Mouse (Mus musculus): Measurements from ENCODE around the gene Chic2.

Gene Chic2

DNA sequence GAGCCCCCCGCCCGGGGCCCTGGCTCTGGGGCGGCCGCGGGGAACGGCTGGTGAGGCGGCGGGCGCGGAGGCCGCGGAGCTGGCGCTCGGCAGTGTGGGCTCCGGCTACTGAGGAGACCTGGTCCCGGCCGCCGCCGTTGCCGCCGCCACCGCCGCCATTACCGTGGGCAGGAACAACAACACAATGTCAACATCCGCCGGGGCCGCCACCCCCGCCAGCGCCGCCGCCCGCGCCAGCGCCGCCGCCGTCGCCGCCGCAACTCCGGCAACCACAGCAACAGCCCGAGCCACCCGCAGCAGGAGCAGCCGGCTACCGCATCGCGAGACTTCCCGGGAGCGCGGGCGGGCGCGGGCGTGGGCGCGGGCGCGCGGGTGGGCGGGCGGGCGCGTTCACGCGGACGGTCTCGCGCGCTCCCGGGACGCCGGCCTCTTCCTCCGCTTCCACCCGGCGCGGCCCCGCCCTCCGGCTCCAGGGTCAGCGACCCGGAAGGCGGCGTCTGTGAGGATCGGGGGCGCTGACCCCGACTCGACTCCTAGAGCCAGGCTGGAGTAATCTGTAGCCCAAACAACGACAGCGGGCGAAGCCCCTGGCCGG, at the start of gene Chic2:
Gene Chic2 (minus strand): TSS at position 465 of the 595 bp plus-strand sequence.
- DNase-seq (ENCODE audit: low read depth, low spot score): peak; percentile 87

DNA sequence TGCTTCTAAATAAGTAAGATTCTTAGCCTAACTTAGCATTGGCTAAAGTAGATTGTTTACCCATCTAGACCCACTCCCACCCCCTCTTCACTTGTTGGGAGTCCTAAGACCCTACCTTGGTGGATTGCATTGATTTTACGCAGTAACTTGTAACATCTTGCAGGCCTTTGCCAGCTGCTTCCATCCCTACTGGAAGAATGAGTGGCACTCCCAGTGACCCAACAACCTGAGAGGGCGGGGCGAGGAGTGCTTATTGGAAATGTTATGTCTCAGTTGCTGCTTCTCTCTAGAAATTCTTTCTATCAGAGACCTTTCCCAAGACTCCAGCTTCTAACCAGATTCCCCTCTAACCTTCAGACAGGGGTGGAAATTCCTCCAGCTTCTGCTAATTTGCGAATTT, 41.3 kb upstream of the Chic2 start:
- DNase-seq (ENCODE audit: low read depth, low spot score): no peak

DNA sequence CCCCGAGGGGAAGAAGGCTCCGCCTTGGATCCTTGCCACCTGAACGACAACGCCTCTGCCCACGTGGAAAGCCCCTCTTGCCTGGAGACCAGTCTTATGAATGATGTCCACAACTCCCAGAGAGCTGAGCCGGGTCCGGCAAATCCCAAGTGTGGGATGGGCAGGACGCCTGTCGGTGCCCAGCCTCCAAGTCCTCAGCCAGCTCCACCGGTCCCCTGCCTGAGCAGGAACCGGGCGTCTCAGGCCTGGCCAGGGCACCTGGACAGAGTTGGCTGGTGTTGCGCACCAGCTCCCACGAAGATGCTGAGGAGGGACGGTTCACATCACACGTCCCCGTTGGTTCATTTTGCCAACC, 40.9 kb upstream of the Chic2 start:
- no peak for DNase-seq (ENCODE audit: low read depth, low spot score)

DNA sequence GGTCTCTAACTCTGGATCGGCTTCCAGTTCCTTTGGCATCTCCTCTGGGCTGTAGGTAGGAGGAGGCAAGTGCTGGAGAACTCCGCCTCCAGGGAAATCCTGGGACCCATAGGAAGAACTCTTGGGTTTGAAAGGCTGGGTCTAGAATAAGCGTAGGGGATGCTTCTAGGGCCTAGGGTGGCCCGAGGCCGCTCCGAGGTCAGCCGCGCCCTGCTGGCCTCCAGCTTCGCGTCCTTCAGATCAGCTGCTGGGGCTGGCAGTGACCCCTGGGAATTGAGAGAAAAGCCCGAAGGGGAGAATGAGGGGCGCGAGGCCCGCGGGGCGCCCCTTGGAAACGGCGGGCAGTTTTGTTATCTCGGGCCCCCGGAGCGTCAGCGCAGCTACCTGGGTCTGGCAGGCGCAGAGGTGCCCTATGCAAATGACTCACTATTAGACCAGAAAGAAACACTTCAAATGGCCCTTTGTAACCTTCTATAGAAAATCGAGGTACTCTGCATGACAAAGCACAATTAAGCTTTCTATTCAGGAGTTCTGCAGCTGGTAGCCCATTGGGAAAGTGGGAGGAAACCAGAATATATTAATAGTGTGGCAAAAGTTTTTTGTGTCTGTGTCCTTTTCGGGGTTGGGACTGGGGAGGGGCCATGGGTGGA, 40.4 kb upstream of the Chic2 start:
- DNase-seq (ENCODE audit: low read depth, low spot score): no peak

DNA sequence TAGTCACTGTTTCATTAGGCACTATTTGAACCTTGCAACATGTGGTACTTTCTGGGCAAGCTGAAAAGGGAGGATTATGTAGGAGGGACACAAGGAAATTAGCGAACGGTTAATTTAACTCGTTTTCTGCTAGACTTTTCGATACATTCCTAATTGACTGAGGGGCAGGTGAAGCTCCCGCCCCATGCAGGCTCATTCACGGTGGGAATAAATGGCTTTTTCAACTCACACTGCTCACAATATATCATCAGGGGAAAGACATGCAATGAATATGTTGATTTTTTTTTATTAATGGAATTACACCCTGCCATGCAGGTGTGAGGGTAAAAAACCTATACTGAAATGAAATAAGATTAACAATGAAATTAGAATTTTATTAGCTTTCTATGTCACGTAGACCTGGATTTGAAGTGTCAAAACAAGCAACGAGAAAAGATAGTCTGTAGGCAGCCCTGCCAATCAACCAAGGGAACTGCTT, 39.9 kb upstream of the Chic2 start:
- DNase-seq (ENCODE audit: low read depth, low spot score): no peak

DNA sequence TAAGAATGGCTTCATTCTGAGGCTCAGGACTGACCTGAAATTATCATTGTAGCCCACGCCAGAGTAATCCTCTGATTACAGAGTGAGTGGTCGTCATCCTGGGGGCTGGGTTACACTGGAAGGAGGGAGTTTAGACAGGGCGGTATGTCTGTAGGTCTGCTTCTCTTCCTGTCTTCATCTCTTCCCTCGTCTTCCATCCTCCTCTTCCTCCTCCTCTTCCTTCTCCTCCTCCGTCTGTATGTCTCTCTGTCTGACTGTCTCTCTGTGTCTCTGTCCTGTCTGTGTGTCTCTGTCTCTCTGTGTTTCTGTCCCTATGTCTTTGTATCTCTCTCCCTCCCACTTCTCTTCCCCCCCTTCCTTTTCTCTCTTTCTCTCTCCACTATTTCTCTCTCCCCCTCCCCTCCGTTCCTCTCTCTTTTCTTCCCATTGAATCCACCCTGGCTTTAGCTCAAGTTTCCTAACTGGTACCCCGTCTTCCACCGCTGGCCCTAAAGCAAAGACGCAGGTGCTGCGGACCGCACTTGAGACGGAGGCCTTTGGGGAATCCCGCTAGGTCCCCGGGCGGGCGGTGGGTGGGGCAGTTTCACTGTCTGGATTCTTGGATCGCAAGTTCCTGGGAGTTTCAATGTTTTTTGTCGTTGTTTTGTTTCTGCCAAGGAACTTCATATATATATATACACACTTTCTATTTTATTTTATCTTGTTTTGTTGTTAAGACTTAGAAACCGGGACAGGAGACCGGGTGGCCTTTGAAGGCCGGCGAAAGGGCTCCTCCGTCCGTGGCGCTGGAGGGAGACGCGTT, 39.2 kb upstream of the Chic2 start:
- no peak for DNase-seq (ENCODE audit: low read depth, low spot score)

DNA sequence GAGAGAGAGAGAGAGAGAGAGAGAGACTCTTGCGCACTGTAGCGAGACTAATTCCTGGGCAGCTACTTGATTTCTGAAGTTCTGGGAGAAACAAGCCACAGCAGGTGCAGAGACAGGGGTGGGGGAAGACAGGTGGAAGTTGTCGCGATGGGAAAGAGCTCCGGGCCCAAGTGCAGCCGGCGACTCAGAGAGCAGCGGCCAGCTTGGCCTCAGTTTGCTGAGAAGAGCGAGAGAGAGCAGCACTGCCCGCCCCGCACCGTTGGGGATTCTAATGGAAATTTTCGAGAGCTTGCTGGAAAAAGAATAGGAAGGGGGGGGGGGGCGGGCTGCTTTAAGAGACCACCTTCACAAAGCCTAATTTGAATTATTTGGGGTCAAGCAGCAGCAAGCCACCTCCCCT, 38.5 kb upstream of the Chic2 start:
- DNase-seq (ENCODE audit: low read depth, low spot score): no peak

DNA sequence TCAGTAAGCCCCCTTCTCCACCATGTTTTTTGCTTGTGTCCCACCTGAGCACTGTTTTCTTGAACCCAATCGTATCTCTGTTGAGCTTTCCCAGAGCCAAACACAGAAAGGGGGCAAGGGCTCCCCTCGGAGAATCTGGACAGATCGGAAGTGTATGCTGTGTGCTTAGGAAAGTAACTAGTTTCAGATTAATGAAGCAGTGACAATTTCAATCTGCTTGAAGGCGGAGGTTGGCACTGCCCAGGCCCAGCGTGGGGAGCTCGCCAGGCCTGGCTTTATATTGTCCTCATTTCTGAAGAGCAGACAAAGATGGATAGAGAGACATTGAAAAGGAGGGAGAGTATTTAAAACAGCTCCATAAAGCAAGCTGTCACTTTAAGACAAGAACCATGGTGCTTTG, 37.9 kb upstream of the Chic2 start:
- no peak for DNase-seq (ENCODE audit: low read depth, low spot score)

DNA sequence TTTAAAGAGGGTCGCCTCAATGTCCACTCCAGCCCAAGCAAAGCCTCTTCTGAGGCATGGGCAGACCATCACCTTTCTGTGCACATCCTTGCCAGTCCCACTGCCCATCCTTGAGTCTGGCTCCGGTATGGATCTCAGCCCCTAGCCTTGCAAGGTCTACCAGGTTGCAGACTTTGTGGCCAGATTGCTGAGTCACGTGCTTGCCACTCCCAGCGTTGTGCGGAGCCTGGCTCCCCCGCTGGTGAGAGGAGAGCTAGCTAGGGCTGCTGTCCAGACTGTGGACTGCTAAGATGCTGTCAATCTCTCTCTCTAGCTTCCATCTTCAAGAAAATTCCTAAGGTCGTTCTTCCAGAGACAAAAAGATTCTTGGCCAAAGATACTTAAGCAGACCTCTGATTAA, 35.0 kb upstream of the Chic2 start:
- no peak for DNase-seq (ENCODE audit: low read depth, low spot score)

DNA sequence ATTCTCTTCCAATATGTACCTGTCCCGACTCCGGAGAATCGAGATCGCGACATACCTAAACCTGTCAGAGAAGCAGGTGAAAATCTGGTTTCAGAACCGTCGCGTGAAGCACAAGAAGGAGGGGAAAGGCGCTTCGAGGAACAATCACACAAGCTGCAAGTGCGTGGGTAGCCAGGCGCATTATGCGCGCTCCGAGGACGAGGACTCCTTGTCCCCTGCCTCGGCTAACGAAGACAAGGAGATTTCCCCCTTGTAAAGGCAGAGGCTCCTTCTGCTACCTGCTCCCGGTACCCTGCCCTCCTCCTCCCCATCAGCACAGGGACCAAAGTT, 32.4 kb upstream of the Chic2 start:
- no peak for DNase-seq (ENCODE audit: low read depth, low spot score)

DNA sequence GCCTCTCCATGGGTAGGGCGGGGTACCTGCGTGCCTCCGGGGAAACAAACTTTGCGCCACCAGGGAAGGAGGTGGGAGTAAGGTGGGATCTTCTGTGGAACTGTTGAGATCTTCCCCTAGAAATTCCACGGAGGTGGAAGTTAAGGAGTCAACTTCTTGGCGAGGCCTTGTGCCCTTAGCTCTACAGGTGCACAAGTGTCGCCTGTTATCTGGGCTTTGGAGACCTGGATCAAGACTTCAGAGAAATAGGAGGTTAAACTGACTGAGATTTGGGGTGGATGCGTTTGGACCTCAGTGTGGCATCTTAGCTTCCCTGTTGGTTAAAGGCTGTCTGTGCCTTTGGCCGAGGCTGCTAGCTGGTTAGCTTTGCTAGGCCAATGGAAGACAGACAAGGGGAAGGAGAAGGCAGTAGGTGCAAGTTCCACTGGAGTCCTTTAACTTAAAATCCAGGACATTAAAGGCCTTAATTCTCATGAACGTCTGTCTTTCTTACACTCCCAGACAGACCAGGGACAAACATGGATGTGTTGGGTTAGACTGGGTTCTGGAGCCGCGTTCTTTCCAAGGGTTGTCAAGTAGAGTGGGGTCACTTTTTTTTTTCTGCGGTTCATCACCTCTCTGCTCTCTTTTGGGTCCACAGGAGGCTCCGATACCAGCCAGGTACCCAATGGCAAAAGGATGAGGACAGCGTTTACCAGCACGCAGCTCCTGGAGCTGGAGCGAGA, 31.9 kb upstream of the Chic2 start:
- DNase-seq (ENCODE audit: low read depth, low spot score): no peak

DNA sequence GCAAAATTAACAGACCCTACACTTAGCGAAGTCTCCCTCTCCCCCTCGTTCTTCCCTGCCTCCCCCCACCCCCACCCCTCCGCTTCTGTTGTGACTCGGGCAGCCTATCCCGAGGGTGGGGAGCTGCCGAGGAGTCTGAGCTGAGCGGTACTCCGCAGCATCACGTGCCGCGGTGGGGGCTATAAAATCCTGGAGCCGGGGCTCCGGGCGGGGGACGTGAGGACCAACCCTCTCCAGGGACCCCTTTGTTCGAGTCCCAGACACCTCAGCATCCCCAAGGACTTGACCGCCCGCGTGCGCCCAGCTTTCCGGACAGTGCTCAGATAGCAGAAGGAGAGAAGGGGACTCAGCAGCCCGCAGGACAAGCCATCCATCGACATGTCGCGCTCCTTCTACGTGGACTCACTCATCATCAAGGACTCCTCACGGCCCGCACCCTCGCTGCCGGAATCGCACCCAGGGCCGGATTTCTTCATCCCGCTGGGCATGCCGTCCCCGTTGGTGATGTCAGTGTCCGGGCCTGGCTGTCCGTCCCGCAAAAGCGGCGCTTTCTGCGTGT, 30.9 kb upstream of the Chic2 start, which contains the start of gene Gsx2:
Gene Gsx2 (plus strand): TSS at position 219 of the 559 bp plus-strand sequence.
- DNase-seq (ENCODE audit: low read depth, low spot score): no peak

DNA sequence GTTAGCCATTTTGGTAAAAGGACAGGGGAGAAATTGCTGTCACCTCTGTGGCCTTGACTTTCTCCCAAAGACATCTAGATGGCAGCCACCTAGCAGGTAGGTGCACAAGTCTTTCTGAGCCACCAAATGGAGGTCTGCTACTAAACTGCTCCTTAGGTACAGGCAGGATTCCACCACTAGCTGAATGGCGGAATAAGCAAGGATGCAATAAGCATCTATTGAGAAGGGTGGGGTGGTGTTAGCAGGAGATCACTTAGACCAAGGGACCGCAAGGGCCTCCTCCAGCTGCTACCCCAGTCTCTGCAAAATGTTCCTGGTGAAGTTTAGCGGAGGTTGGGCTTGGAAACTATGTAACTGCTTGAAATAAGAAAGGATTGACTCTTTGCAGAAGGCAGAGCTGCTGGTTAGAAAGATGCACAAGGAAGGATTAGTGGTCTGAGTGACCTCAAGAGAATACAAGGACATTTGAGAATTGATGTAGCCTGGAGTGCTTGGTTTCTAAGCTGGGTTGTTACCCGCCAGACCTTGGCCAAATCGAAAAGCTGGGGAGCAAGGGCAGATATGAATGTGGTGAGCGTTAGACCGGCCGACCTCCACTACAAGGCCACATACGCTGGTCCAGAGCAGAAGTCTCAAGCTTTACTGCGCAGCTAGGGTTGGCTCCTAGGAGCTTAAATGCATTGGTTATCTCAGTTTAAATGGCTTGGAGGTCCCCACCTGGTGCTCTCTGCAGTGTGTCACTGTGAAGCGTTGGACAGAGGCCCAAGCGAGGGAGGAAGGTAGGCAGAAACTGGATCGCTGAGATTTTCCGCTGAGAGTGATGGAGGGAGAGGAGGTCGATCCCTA, 30.2 kb upstream of the Chic2 start:
- DNase-seq (ENCODE audit: low read depth, low spot score): no peak

DNA sequence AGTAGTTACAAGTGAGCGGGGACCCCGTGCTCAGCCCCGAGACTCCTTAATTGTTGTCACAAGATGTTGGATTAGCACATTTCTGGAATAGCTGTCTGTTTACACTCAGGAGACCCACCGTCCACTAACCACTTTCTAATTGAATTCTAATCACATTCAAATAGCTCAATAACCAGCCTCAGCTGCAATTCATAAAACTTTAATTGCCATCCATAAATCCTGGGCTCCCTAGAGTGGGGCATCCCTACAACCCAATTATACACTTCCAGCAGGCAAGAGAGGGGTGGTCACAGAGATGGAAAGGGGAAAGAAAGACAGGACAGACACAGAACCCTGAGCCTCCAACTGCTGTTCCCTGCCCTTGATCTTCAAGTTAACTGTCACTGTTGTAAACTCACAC, 29.6 kb upstream of the Chic2 start:
- no peak for DNase-seq (ENCODE audit: low read depth, low spot score)

DNA sequence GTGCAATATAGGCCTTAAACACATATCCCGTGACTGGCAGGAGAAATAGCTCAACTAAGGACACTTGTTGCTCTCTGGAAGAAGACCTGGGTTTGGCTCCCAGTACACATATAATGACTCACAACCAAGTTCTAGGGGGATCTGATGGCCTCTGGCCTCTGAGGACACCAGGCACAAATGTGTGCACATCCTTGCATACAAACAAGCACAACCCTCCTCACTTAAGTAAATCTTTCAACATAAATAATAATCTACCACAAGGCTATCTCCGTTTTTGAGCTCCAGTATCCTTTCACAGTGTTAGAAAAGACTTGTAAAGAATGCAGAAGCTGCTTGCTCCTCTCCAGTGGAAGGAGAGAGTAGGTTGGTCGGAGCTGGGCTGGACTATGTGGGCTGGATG, 29.1 kb upstream of the Chic2 start:
- DNase-seq (ENCODE audit: low read depth, low spot score): no peak

DNA sequence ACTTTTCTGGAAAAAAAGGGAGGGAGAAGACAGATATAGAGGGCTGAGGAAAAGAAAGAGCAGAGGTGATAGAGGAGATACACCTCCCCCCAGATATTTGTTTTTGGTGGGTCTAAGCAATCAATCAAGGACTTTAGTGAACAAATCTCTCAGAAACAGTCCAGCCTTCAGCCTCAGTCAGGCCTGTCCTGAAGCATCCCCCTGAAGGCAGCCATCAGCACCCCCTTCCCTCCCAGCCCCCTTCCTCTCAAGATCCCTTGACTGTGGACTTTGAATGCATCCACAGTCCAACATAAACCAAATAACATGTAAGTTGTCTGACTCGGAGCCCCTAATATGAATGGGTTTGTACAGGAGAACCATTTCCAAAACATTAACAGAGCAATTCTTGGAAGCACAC, 28.6 kb upstream of the Chic2 start:
- no peak for DNase-seq (ENCODE audit: low read depth, low spot score)

DNA sequence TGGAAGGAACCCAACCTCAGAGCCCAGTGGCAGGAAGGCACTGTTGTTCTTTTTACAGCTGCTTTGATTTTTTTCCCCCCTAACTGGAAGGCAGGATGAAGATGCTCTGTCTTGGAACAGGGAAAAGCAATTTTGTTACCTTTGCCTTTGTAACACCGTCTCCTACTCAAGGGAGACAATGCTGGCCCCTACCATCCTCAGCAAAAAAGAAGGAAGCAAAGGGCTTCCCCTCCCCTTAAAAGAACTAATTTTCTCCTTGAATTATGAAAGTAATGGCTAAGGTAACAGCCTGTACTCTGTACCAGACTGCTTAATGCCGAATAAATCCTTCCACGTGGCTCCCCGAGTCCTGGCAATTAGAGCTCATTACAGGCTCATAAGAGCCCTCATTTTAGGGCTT, 28.0 kb upstream of the Chic2 start:
- no peak for DNase-seq (ENCODE audit: low read depth, low spot score)

DNA sequence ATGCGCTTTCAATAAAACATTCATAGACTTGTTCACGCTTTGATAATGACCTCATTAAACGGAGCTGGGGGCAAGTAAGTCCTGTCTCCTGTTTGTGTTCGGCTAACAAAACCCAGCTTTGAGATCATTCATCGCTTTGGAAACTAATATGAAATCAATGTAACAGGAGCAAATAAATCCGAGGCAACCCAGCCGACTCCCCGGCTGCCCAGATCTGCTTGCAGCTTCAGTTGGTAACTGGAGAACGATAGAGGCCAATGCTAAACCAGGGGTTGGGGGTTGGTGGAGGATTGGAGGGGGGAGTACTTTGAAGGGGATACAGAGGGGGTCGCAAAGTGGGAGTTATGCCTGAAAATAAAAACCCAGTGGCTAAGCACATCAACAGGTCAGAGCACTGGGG, 27.4 kb upstream of the Chic2 start:
- no peak for DNase-seq (ENCODE audit: low read depth, low spot score)

DNA sequence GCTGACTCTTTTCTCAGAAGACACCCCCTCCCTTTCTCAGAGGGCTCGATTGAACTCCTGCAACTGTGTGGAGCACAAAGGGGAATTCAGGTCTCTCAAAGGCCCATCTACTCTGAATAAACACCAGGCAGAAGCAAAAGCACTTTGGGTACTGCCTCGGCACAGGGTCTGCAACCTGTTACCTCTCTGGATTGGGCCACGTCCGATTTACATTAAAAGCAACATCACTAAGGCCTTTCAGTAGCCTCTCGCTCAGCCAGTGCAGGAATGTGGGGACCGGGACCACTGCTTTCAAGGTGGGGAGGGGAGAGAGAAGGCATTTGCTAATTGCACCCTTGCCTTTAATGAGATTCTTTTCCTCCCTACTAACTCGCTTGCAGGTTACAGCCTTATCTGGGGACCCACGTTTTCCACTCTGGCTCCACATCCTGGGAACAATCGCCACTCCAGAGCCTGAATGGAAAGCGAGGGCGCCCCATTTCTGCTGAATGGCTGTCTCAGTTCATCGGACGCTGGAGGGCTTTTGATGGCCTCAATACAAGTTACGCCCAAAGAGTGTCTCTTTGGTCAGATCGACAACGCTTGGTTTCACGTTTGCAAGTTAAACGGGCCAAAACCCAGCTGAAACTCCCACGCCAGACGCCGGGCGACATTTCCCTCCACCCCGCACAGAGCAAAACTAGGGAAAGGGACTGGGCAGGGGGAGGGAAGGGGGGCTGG, 26.2 kb upstream of the Chic2 start:
- no peak for DNase-seq (ENCODE audit: low read depth, low spot score)

DNA sequence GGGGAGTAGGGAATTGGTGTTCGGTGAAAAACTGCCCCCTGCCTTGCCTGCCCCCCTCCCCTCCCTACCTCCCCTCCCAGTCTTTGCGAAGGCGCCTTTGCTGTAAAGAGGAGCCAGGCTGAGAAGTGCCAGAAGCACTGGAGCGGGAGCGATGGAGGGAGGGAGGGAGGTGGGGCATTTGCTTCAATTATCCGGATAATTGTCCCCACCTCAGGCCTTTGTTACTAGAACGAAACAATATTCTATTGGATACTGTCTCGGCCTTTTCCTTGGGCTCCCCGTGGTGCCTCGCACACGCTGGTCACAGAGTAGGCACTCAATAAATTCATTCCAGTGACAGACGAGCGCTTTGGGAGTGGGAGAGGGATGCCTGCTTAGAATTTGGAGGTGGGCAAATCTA, 25.6 kb upstream of the Chic2 start:
- DNase-seq (ENCODE audit: low read depth, low spot score): no peak
